Mouse (Mus musculus) intestine, embryonic 16.5 days (tissue): ENCODE measurements around the gene Tnik. TPM values are rescaled to one million over a fixed set of nuclear protein-coding genes. Genes with fewer than 3 reads are reported as not detected.

Experiments
- ATAC-seq: fragments of 200-750 bp; cut with Nextera tagmentation; 2 replicates; pipeline ENCODE4 v1.8.0; 2017; ENCODE audit warnings: moderate TSS enrichment, moderate library complexity
- H3K27ac ChIP-seq: fragments of 300-500 bp; sonication (generic); 2 replicates; pipeline ENCODE4 v1.5.1; 2014; ENCODE audit warnings: mild to moderate bottlenecking, low read length
- H3K27me3 ChIP-seq: fragments of 300-500 bp; sonication (generic); replicated peaks from 2 replicates; pipeline ENCODE4 v1.6.1; 2014; ENCODE audit warnings: low read length, control low read depth, mixed read lengths; ENCODE audit not compliant: control insufficient read depth, insufficient read depth
- H3K36me3 ChIP-seq: fragments of 300-500 bp; sonication (generic); 2 replicates; pipeline ENCODE4 v1.6.1; 2014; ENCODE audit warnings: low read length, control low read depth; ENCODE audit not compliant: control insufficient read depth, insufficient read depth
- H3K4me1 ChIP-seq: fragments of 300-500 bp; sonication (generic); 2 replicates; pipeline ENCODE4 v1.6.1; 2014; ENCODE audit warnings: low read length, control low read depth, mixed read lengths; ENCODE audit not compliant: control insufficient read depth, insufficient read depth
- H3K4me2 ChIP-seq: fragments of 300-500 bp; sonication (generic); 2 replicates; pipeline ENCODE4 v1.6.1; 2014; ENCODE audit warnings: low read depth, low read length, control low read depth
- H3K4me3 ChIP-seq: fragments of 300-500 bp; sonication (generic); 2 replicates; pipeline ENCODE4 v1.5.1; 2014; ENCODE audit warnings: mild to moderate bottlenecking, low read length
- H3K9ac ChIP-seq: fragments of 300-500 bp; sonication (generic); 2 replicates; pipeline ENCODE4 v1.6.1; 2014; ENCODE audit warnings: low read depth, low read length
- H3K9me3 ChIP-seq: fragments of 300-500 bp; sonication (generic); 2 replicates; pipeline ENCODE4 v1.6.1; 2016; ENCODE audit warnings: low read length, control low read depth; ENCODE audit not compliant: control insufficient read depth
- WGBS: fragments of 180-500 bp; shearing (Covaris S2); extraction: QIAGEN DNeasy Blood & Tissue Kit; methylation state at CpG from one replicate; pipeline ENCODE4 v1.1.7; 2014; 5-methylcytosine and 5-hydroxymethylcytosine counted together
- polyA plus RNA-seq: library from polyadenylated mRNA; unstranded; fragments of >200 nt; fragmentation: Nextera tagmentation; extraction: Ambion mirVana; gene quantifications from 2 replicates; pipeline ENCODE4 v1.2.1, GENCODE M21; 2015

Gene Tnik
- polyA plus RNA-seq, 1 experiment from 2014 or later = 12.5 TPM

- no peak for ATAC-seq
- Histone ChIP-seq H3K36me3 (0 out of 2 replicates have a peak, but pooled peaks cover 2% of the 10 kb centered on the region), H3K27ac (no peak overlapping the region), H3K4me3 (no peak overlapping the region), H3K4me1 (no peaks in the 10 kb centered on the region), H3K4me2 (no peak overlapping the region), H3K9ac (no peak overlapping the region), H3K27me3 (no peaks in the 10 kb centered on the region), H3K9me3 (no peaks in the 10 kb centered on the region)
Observed at GRCm38 (mm10) chr3:28654740-28655139, 391.7 kb downstream of the Tnik start.

GRCm38 (mm10) chr3:28658349-28658748 is 395.3 kb downstream of the Tnik start:
- no peaks in the 10 kb centered on the region for H3K4me1 ChIP-seq
- H3K4me2 ChIP-seq = no peak overlapping the region
- H3K9ac ChIP-seq = no peak overlapping the region
- H3K4me3 ChIP-seq = no peak overlapping the region
- no peak overlapping the region for H3K27ac ChIP-seq
- H3K9me3 ChIP-seq = no peaks in the 10 kb centered on the region
- no peaks in the 10 kb centered on the region for H3K27me3 ChIP-seq
- 25% methylated on average over 1 of the region's 1 CpGs for WGBS
- ATAC-seq = no peak
- H3K36me3 ChIP-seq = 0 out of 2 replicates have a peak, but pooled peaks cover 2% of the 10 kb centered on the region

DNA sequence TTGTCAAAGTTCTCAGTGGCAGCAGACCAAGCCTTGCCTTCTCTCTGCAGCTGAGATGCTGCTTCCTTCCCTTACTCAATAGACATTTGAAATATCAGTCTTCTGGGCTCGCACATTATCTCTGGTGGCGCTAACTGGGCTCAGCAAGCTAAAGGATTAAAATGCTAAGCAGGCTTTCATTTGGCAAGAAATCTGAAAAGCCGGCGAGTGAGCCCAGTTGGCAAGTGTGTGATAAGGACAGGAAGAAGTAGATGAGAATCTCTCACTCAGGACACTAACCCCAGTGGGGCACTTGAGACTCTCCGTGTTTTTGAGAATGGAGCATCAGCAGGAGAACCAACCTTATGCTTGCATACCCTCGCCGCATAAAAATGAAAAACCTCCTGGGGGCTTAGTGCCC is 417.8 kb downstream of the Tnik start:
- WGBS = 88% methylated on average over 7 of the region's 7 CpGs

GRCm38 (mm10) chr3:28681866-28682265 is 418.9 kb downstream of the Tnik start:
- Histone ChIP-seq H3K4me1 (no peaks in the 10 kb centered on the region), H3K4me2 (no peak overlapping the region), H3K36me3 (peaks cover 2% of the 10 kb centered on the region; the same call in 1 of the 2 replicates), H3K4me3 (no peak overlapping the region), H3K27ac (no peak overlapping the region), H3K27me3 (no peaks in the 10 kb centered on the region), H3K9me3 (no peaks in the 10 kb centered on the region), H3K9ac (no peak overlapping the region)
- 28% methylated on average over 6 of the region's 6 CpGs for WGBS
- ATAC-seq = peak; percentile 50; the same call in 1 of the 2 replicates

More for the DNA sequence above, 417.8 kb downstream of the Tnik start:
- H3K9ac ChIP-seq = no peak overlapping the region
- no peak overlapping the region for H3K4me2 ChIP-seq
- no peaks in the 10 kb centered on the region for H3K4me1 ChIP-seq
- peaks cover 2% of the 10 kb centered on the region; the same call in 1 of the 2 replicates for H3K36me3 ChIP-seq
- H3K27ac ChIP-seq = no peak overlapping the region
- no peaks in the 10 kb centered on the region for H3K9me3 ChIP-seq
- no peaks in the 10 kb centered on the region for H3K27me3 ChIP-seq
- no peak for ATAC-seq
- H3K4me3 ChIP-seq = no peak overlapping the region

DNA sequence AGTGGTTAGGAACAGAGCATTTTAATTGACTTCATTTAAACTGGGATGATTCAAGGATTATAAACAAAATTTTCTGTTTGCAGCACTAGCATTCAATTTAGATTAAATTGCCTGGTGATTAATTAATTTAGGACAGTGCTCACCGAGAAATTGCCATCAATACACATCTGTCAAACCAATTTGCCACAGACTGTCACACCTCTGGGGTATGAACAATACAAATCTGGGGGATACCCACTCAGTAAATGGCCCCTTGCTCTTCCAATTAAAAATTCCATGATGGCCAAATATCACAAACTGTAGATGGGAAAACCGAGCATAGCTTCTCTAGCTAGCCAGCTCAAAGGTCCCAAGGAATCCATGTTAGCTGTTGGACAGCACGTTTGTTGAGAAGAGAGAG is 419.4 kb downstream of the Tnik start:
- Histone ChIP-seq H3K36me3 (peaks cover 2% of the 10 kb centered on the region; the same call in 1 of the 2 replicates), H3K27me3 (no peaks in the 10 kb centered on the region), H3K4me1 (no peaks in the 10 kb centered on the region), H3K9ac (no peak overlapping the region), H3K9me3 (no peaks in the 10 kb centered on the region), H3K4me2 (no peak overlapping the region), H3K27ac (no peak overlapping the region), H3K4me3 (no peak overlapping the region)
- ATAC-seq = no peak
- 77% methylated on average over 3 of the region's 3 CpGs for WGBS

DNA sequence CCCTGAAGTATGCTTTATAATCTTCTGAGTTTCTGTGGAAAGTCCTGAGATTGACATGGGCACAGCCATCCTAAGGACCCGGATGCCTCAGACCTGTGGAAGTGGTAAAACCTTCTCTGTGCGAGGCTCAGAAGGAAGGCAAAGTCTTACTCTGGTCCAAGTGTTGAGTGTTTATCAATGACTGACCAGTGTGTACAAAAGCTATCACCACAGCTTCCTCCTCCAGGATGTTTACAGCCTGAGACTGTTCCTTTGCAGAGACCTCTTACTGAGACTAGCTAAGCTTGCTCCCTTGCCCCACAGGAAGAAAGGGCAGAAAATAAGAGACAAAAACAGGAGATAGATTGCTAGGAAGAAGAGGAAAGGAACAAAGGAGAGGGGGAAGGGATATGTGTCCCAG is 422.5 kb downstream of the Tnik start:
- Histone ChIP-seq H3K4me1 (no peaks in the 10 kb centered on the region), H3K36me3 (no peaks in the 10 kb centered on the region), H3K4me3 (no peak overlapping the region), H3K27ac (no peak overlapping the region), H3K9ac (no peak overlapping the region), H3K27me3 (no peaks in the 10 kb centered on the region), H3K9me3 (no peaks in the 10 kb centered on the region), H3K4me2 (no peak overlapping the region)
- no peak for ATAC-seq
- WGBS = 75% methylated on average over 2 of the region's 2 CpGs

- no peaks in the 10 kb centered on the region for H3K36me3 ChIP-seq
Observed at GRCm38 (mm10) chr3:28694811-28695210, 431.8 kb downstream of the Tnik start.

DNA sequence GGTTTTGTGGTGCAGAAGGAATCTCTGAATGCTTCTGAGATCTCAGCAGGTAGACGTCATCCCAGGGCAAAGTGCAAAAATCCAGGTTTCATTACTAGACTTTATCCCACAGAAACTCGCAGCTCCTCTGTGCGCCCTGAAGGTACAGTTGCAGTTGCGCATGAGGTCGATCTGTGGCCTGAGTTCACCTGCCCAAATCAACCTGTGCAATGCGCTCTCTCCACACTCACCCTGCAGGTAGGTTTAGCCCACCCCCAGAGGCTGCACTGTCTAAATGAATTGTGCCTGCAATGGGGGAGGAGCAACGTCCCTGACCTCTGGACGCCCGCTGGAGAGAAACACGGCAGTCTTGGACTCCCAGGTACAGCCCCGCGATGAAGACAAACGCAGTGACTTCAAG is 432.6 kb downstream of the Tnik start:
- Histone ChIP-seq H3K36me3 (no peaks in the 10 kb centered on the region), H3K4me2 (peak overlapping the region; percentile 46), H3K4me1 (no peaks in the 10 kb centered on the region), H3K27ac (peak overlapping the region; percentile 71), H3K27me3 (no peaks in the 10 kb centered on the region), H3K4me3 (peak overlapping the region; percentile 34), H3K9ac (peak overlapping the region; percentile 51), H3K9me3 (no peaks in the 10 kb centered on the region)
- peak; percentile 77 for ATAC-seq
- WGBS = 52% methylated on average over 13 of the region's 13 CpGs

More at GRCm38 (mm10) chr3:28694811-28695210, 431.8 kb downstream of the Tnik start:
- Histone ChIP-seq H3K27me3 (no peaks in the 10 kb centered on the region), H3K9me3 (no peaks in the 10 kb centered on the region), H3K4me1 (no peaks in the 10 kb centered on the region), H3K9ac (no peak overlapping the region), H3K27ac (peak overlapping the region; percentile 70), H3K4me3 (no peak overlapping the region), H3K4me2 (no peak overlapping the region)
- ATAC-seq = peak; percentile 76
- WGBS = 75% methylated on average over 5 of the region's 5 CpGs

- H3K27me3 ChIP-seq = no peaks in the 10 kb centered on the region
- ATAC-seq = peak; percentile 73
- H3K4me3 ChIP-seq = peak overlapping the region; percentile 34
- peak overlapping the region; percentile 51 for H3K9ac ChIP-seq
- H3K4me1 ChIP-seq = no peaks in the 10 kb centered on the region
- no peaks in the 10 kb centered on the region for H3K36me3 ChIP-seq
- H3K4me2 ChIP-seq = peak overlapping the region; percentile 46
- no peaks in the 10 kb centered on the region for H3K9me3 ChIP-seq
- peak overlapping the region; percentile 71 for H3K27ac ChIP-seq
- WGBS = 53% methylated on average over 10 of the region's 10 CpGs
Observed at GRCm38 (mm10) chr3:28696162-28696561, 433.1 kb downstream of the Tnik start.

DNA sequence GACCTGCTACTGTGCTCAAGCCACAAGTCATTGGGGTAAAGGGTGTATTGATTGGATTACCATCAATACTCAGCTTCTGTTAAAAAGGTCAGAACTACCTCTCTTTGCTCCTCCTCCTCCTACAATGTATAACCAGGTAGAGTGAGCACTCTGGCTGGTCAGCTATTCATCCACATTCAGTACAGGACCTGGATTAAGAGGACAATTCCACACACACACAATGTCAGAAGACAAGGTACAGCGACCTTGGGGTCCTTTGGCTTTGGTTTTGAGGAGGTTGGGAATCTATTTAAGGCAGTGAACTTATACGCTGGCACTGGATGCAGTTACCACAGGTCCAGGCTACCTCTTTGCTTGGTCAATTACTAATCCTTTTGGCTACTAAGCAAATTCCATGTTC is 434.8 kb downstream of the Tnik start, which contains the start of gene Slc2a2:
Slc2a2 (plus strand) TSS at position 107 of the 400 bp plus-strand sequence.
- H3K4me3 ChIP-seq = peak within 1 kb of the TSS; percentile 9; the same call in 1 of the 2 replicates
- no peak within 1 kb of the TSS for H3K9ac ChIP-seq
- no peaks in the 10 kb centered on the region for H3K27me3 ChIP-seq
- H3K27ac ChIP-seq = no peak within 1 kb of the TSS; the same call in 1 of the 2 replicates
- H3K36me3 ChIP-seq = no peaks in the 10 kb centered on the region
- no peak for ATAC-seq
- no peak within 1 kb of the TSS; the same call in 1 of the 2 replicates for H3K4me2 ChIP-seq
- H3K9me3 ChIP-seq = no peaks in the 10 kb centered on the region
- H3K4me1 ChIP-seq = no peaks in the 10 kb centered on the region
- WGBS = 85% methylated on average over 2 of the region's 2 CpGs
